Mouse (Mus musculus): Measurements from ENCODE around the gene Hmgcs2. TPM values are rescaled to one million over a fixed set of nuclear protein-coding genes. Genes with fewer than 3 reads are reported as not detected.

Gene Hmgcs2
- polyA plus RNA-seq, 1 experiment = 2.1 TPM

GRCm38 (mm10) chr3:98343235-98343634 lies 63.0 kb downstream of the Hmgcs2 start:
- no peaks in the 10 kb centered on the region for H3K4me1 ChIP-seq (ENCODE audit: control insufficient read depth, insufficient read depth, low read length)
- no peak for TF ChIP-seq CTCF (IDR thresholded peaks at IDR 0.05; ENCODE audit: borderline replicate concordance, insufficient read depth, low read depth, low read length)
- TF ChIP-seq POLR2A (IDR thresholded peaks at IDR 0.05; ENCODE audit: borderline replicate concordance, insufficient read depth, low read length) = no peak
- no peak for DNase-seq
- no peak overlapping the region for H3K4me3 ChIP-seq (replicated peaks; ENCODE audit: insufficient read depth, low read depth, low read length)
- WGBS = 92% methylated on average over 3 of the region's 3 CpGs
- H3K27me3 ChIP-seq (ENCODE audit: control insufficient read depth, insufficient read depth, low read length) = no peaks in the 10 kb centered on the region
- no peak overlapping the region for H3K27ac ChIP-seq (ENCODE audit: insufficient read depth, low read length)

- H3K4me3 ChIP-seq (replicated peaks; ENCODE audit: insufficient read depth, low read depth, low read length) = no peak overlapping the region
- TF ChIP-seq CTCF (IDR thresholded peaks at IDR 0.05; ENCODE audit: borderline replicate concordance, insufficient read depth, low read depth, low read length) = no peak
Observed at GRCm38 (mm10) chr3:98348106-98348505, 67.9 kb downstream of the Hmgcs2 start.

GRCm38 (mm10) chr3:98348705-98349104 lies 68.5 kb downstream of the Hmgcs2 start:
- Histone ChIP-seq H3K4me1 (ENCODE audit: control insufficient read depth, insufficient read depth, low read length) (no peaks in the 10 kb centered on the region), H3K27ac (ENCODE audit: insufficient read depth, low read length) (no peak overlapping the region), H3K4me3 (replicated peaks; ENCODE audit: insufficient read depth, low read depth, low read length) (no peak overlapping the region), H3K27me3 (ENCODE audit: control insufficient read depth, insufficient read depth, low read length) (no peaks in the 10 kb centered on the region)
- TF ChIP-seq POLR2A (IDR thresholded peaks at IDR 0.05; ENCODE audit: borderline replicate concordance, insufficient read depth, low read length) = no peak
- no peak for TF ChIP-seq CTCF (IDR thresholded peaks at IDR 0.05; ENCODE audit: borderline replicate concordance, insufficient read depth, low read depth, low read length)
- DNase-seq = no peak
- 28% methylated on average over 8 of the region's 8 CpGs for WGBS

More at GRCm38 (mm10) chr3:98348106-98348505, 67.9 kb downstream of the Hmgcs2 start:
- DNase-seq = no peak
- Histone ChIP-seq H3K27ac (ENCODE audit: insufficient read depth, low read length) (no peak overlapping the region), H3K4me1 (ENCODE audit: control insufficient read depth, insufficient read depth, low read length) (no peaks in the 10 kb centered on the region), H3K27me3 (ENCODE audit: control insufficient read depth, insufficient read depth, low read length) (no peaks in the 10 kb centered on the region)
- 81% methylated on average over 6 of the region's 6 CpGs for WGBS

- peak; percentile 40 to 45 for DNase-seq
- TF ChIP-seq CTCF (IDR thresholded peaks at IDR 0.05; ENCODE audit: borderline replicate concordance, insufficient read depth, low read depth, low read length) (peak; percentile 46; the same call in 1 of the 2 replicates), POLR2A (IDR thresholded peaks at IDR 0.05; ENCODE audit: borderline replicate concordance, insufficient read depth, low read length) (no peak)
- Histone ChIP-seq H3K27me3 (ENCODE audit: control insufficient read depth, insufficient read depth, low read length) (no peaks in the 10 kb centered on the region), H3K27ac (ENCODE audit: insufficient read depth, low read length) (no peak overlapping the region), H3K4me3 (replicated peaks; ENCODE audit: insufficient read depth, low read depth, low read length) (no peak overlapping the region), H3K4me1 (ENCODE audit: control insufficient read depth, insufficient read depth, low read length) (no peaks in the 10 kb centered on the region)
- WGBS = 33% methylated on average over 7 of the region's 7 CpGs
Observed at GRCm38 (mm10) chr3:98353892-98354291, 73.7 kb downstream of the Hmgcs2 start.

- WGBS = 48% methylated on average over 10 of the region's 10 CpGs
- Histone ChIP-seq H3K4me3 (replicated peaks; ENCODE audit: insufficient read depth, low read depth, low read length) (no peak overlapping the region), H3K27ac (ENCODE audit: insufficient read depth, low read length) (no peak overlapping the region), H3K4me1 (ENCODE audit: control insufficient read depth, insufficient read depth, low read length) (no peaks in the 10 kb centered on the region), H3K27me3 (ENCODE audit: control insufficient read depth, insufficient read depth, low read length) (no peaks in the 10 kb centered on the region)
- TF ChIP-seq CTCF (IDR thresholded peaks at IDR 0.05; ENCODE audit: borderline replicate concordance, insufficient read depth, low read depth, low read length) = no peak
- no peak for TF ChIP-seq POLR2A (IDR thresholded peaks at IDR 0.05; ENCODE audit: borderline replicate concordance, insufficient read depth, low read length)
- DNase-seq = no peak
Observed at GRCm38 (mm10) chr3:98355344-98356025, 75.2 kb downstream of the Hmgcs2 start.

GRCm38 (mm10) chr3:98356026-98356365 lies 75.8 kb downstream of the Hmgcs2 start:
- no peak for TF ChIP-seq CTCF (IDR thresholded peaks at IDR 0.05; ENCODE audit: borderline replicate concordance, insufficient read depth, low read depth, low read length)
- no peak for TF ChIP-seq POLR2A (IDR thresholded peaks at IDR 0.05; ENCODE audit: borderline replicate concordance, insufficient read depth, low read length)
- H3K4me3 ChIP-seq (replicated peaks; ENCODE audit: insufficient read depth, low read depth, low read length) = no peak overlapping the region
- H3K4me1 ChIP-seq (ENCODE audit: control insufficient read depth, insufficient read depth, low read length) = no peaks in the 10 kb centered on the region
- WGBS = 54% methylated on average over 6 of the region's 6 CpGs
- no peaks in the 10 kb centered on the region for H3K27me3 ChIP-seq (ENCODE audit: control insufficient read depth, insufficient read depth, low read length)
- no peak overlapping the region for H3K27ac ChIP-seq (ENCODE audit: insufficient read depth, low read length)
- DNase-seq = no peak

GRCm38 (mm10) chr3:98356632-98357370 lies 76.6 kb downstream of the Hmgcs2 start:
- Histone ChIP-seq H3K4me1 (ENCODE audit: control insufficient read depth, insufficient read depth, low read length) (no peaks in the 10 kb centered on the region), H3K4me3 (replicated peaks; ENCODE audit: insufficient read depth, low read depth, low read length) (no peak overlapping the region), H3K27ac (ENCODE audit: insufficient read depth, low read length) (no peak overlapping the region), H3K27me3 (ENCODE audit: control insufficient read depth, insufficient read depth, low read length) (no peaks in the 10 kb centered on the region)
- WGBS = 70% methylated on average over 3 of the region's 3 CpGs
- TF ChIP-seq POLR2A (IDR thresholded peaks at IDR 0.05; ENCODE audit: borderline replicate concordance, insufficient read depth, low read length) (no peak), CTCF (IDR thresholded peaks at IDR 0.05; ENCODE audit: borderline replicate concordance, insufficient read depth, low read depth, low read length) (no peak)
- no peak for DNase-seq

Other genes with a start within 250 kb of the Hmgcs2 start
- gene Adam30, start 119.8 kb upstream of the Hmgcs2 start, polyA plus RNA-seq (2012; rRNA removed) = not detected in 2 replicates
- gene Reg4, start 58.3 kb upstream of the Hmgcs2 start, polyA plus RNA-seq (2012; rRNA removed) = not detected in 2 replicates
- 98.0 and 106 TPM in 2 replicates for gene Phgdh, start 59.6 kb downstream of the Hmgcs2 start, polyA plus RNA-seq (2012; rRNA removed)
- gene Zfp697, start 102.0 kb downstream of the Hmgcs2 start, polyA plus RNA-seq (2012; rRNA removed) = 7.7 and 8.1 TPM in 2 replicates
- not detected in 2 replicates for gene Gm4450, start 176.7 kb downstream of the Hmgcs2 start, polyA plus RNA-seq (2012; rRNA removed)
- not detected in 2 replicates for gene Hsd3b4, start 230.1 kb downstream of the Hmgcs2 start, polyA plus RNA-seq (2012; rRNA removed)

Measured in cerebellum, adult 2 months (tissue).